Mouse (Mus musculus): ENCODE measurements at regions not wholly inside any gene's neighbourhood (a gene's known extent, or its start where the extent isn't known, plus 50 kb on each side); places are given as distances from the start of the nearest gene placed in this dataset.

DNA sequence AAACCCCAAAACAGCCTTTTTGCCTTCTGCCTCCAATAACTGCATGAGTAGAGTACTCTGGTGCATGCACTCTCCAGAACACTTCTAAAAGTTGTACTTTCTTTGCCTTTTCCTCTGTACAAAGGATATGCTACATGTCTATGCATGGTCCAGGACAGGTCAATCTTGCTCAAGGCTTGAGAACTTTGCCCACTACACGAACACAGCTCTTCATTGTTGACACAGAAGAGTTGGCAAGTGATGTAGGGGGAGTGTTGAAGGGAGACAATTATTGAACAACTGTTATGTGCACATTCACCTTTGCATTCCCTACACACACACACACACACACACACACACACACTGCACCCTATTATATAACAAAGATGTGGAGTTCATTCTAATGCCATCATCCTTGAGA is 264.5 kb upstream of the Gm6657 start:
- TF ChIP-seq POLR2A (IDR thresholded peaks at IDR 0.05; ENCODE audit: low read depth, low read length): no peak
- no peak for TF ChIP-seq CTCF (IDR thresholded peaks at IDR 0.05; ENCODE audit: extremely low read depth, insufficient read length, insufficient replicate concordance, low read depth, low read length)

Measured in small intestine, adult 2 months (tissue).